Mouse (Mus musculus) ES-E14 (cell line): Measurements from ENCODE around the gene Lrrc8d. TPM values are rescaled to one million over a fixed set of nuclear protein-coding genes. Genes with fewer than 3 reads are reported as not detected.

ENCODE experiments used
- DNase-seq: peaks from one replicate; pipeline ENCODE4 v3.0.0-alpha.2; 2013; ENCODE audit warnings: low read depth, low spot score
- H3K27ac ChIP-seq: 2 replicates; pipeline ENCODE4 v1.5.1; 2012; ENCODE audit warnings: low read depth, mild to moderate bottlenecking, low read length, moderate library complexity, mixed read lengths; ENCODE audit not compliant: poor library complexity, insufficient read depth, severe bottlenecking
- H3K36me3 ChIP-seq: 2 replicates; pipeline ENCODE4 v1.6.1; 2012; ENCODE audit warnings: mild to moderate bottlenecking, low read length, moderate library complexity, mixed read lengths; ENCODE audit not compliant: control insufficient read depth, poor library complexity, insufficient read depth, severe bottlenecking
- H3K4me1 ChIP-seq, 2 experiments: fragments of 150-350 bp in 1 of 2; sonication (generic) in 1 of 2; 2 replicates each; pipeline ENCODE4 v1.6.1; 2012; ENCODE audit warnings: low read length in 2 of 2, mild to moderate bottlenecking in 1 of 2, mixed read lengths in 1 of 2; ENCODE audit not compliant: control insufficient read depth in 2 of 2, insufficient read depth in 2 of 2, poor library complexity in 1 of 2
- H3K4me3 ChIP-seq, 2 experiments: fragments of 150-350 bp in 1 of 2; sonication (generic) in 1 of 2; 2 replicates each; pipeline ENCODE4 v1.5.1; 2012; ENCODE audit warnings: low read length in 2 of 2, low read depth in 1 of 2, mild to moderate bottlenecking in 1 of 2, mixed read lengths in 1 of 2; ENCODE audit not compliant: insufficient read depth in 1 of 2, poor library complexity in 1 of 2, severe bottlenecking in 1 of 2
- H3K9ac ChIP-seq: 2 replicates; pipeline ENCODE4 v1.6.1; 2012; ENCODE audit warnings: low read depth, mild to moderate bottlenecking, low read length, mixed read lengths; ENCODE audit not compliant: poor library complexity, insufficient read depth, severe bottlenecking
- H3K9me3 ChIP-seq: fragments of 150-350 bp; sonication (generic); 2 replicates; pipeline ENCODE4 v1.6.1; 2012; ENCODE audit warnings: low read depth, mild to moderate bottlenecking, low read length; ENCODE audit not compliant: control insufficient read depth, insufficient read depth
- CHD2 ChIP-seq: IDR thresholded peaks from 2 replicates; pipeline ENCODE4 v1.6.1; 2014; ENCODE audit warnings: mild to moderate bottlenecking, low read depth, low read length, inconsistent platforms
- HCFC1 ChIP-seq: IDR thresholded peaks from 2 replicates; pipeline ENCODE4 v1.6.1; 2012; ENCODE audit warnings: low read length, inconsistent platforms, borderline replicate concordance; ENCODE audit not compliant: insufficient read depth
- MAFK ChIP-seq: IDR thresholded peaks from 2 replicates; pipeline ENCODE4 v1.6.1; 2014; ENCODE audit warnings: mild to moderate bottlenecking, low read depth, low read length, inconsistent platforms; ENCODE audit not compliant: insufficient read depth
- ZC3H11A ChIP-seq: IDR thresholded peaks from 2 replicates; pipeline ENCODE4 v1.6.1; 2012; ENCODE audit warnings: low read depth, mild to moderate bottlenecking, inconsistent platforms, low read length, borderline replicate concordance
- ZNF384 ChIP-seq: IDR thresholded peaks from 2 replicates; pipeline ENCODE4 v1.6.1; 2012; ENCODE audit warnings: low read depth, low read length, inconsistent platforms
- in situ Hi-C, 2 experiments: fragments of 600-800 bp; cut with MboI; formaldehyde crosslinking; loops; one replicate each; pipeline ENCODE4 v1.15.1; 2025; ENCODE audit warnings: low sequenced_read_pairs in 2 of 2, inconsistent platforms in 1 of 2; ENCODE audit not compliant: unreplicated experiment in 2 of 2
- total RNA-seq: library from RNA; depleted of rRNA; stranded (reverse); fragments of 300-350 nt; gene quantifications from 2 replicates; pipeline ENCODE4 v1.2.3, GENCODE M21; 2012

Gene Lrrc8d
- total RNA-seq, 1 experiment, result 23.2 TPM

DNA sequence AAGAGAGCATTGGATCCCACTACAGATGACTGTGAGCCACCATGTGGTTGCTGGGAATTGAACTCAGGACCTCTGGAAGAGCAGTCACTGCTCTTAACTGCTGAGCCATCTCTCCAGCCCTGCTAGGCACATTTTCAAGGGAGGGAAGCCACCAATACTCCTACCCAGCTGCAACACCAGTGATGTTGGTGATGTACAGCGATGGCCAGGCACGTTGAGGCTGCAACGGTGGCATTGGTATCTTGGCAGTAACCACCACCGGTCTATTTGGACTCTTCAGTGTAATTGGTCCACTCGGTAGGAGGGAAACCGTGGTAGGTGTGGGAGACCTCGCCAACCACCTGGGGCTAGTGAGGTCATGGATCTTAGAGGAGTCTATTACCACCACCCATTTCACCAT lies 170.0 kb downstream of the Lrrc8d start:
- TF ChIP-seq ZC3H11A, result no peak
- no peak for TF ChIP-seq MAFK
- no peak for TF ChIP-seq HCFC1
- TF ChIP-seq CHD2, result no peak
- TF ChIP-seq ZNF384, result no peak
- no peak overlapping the region for H3K4me3 ChIP-seq
- no peaks in the 10 kb centered on the region for H3K36me3 ChIP-seq
- H3K4me1 ChIP-seq, result no peaks in the 10 kb centered on the region; a peak in 2 of 4 replicates
- no peak overlapping the region for H3K27ac ChIP-seq
- no peak overlapping the region for H3K9ac ChIP-seq
- no peak for DNase-seq
- H3K9me3 ChIP-seq, result no peaks in the 10 kb centered on the region
- in situ Hi-C loops, result loop anchor here (5.0 to 25.0 kb wide), 4 partner anchors 182 to 465 kb away; partner anchors contain the start of gene Lrrc8d (in 1 of the 2)

DNA sequence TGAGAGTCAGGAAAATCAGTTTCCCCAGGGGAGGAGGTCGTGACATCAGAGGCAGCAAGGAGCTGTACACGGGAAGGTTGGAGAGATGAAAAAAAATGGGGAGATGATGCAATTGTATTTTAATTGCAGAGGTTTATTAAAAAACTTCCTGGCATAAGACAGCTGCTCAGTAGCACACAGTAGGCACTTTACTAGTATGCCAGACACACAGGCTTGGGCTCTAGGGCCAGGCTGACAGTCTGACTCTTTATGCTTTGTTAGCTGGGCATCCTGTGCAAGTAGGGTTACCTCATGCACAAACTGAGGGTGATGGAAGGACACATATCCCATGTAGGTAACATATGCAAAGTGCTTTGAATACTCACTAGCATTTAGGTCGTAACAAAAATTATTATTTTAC lies 171.4 kb downstream of the Lrrc8d start:
- no peak overlapping the region for H3K27ac ChIP-seq
- no peak overlapping the region for H3K4me3 ChIP-seq
- TF ChIP-seq HCFC1 (no peak), CHD2 (no peak), ZC3H11A (no peak), ZNF384 (no peak), MAFK (no peak)
- H3K4me1 ChIP-seq, result peaks cover 2 to 3% of the 10 kb centered on the region in 2 experiments; a peak in 3 of 4 replicates
- no peaks in the 10 kb centered on the region for H3K36me3 ChIP-seq
- no peak overlapping the region for H3K9ac ChIP-seq
- no peaks in the 10 kb centered on the region for H3K9me3 ChIP-seq
- in situ Hi-C loops, result loop anchor here (5.0 to 25.0 kb wide), 2 partner anchors 184 kb away; partner anchors contain the start of gene Lrrc8d (in 1 of the 2)
- DNase-seq, result no peak

DNA sequence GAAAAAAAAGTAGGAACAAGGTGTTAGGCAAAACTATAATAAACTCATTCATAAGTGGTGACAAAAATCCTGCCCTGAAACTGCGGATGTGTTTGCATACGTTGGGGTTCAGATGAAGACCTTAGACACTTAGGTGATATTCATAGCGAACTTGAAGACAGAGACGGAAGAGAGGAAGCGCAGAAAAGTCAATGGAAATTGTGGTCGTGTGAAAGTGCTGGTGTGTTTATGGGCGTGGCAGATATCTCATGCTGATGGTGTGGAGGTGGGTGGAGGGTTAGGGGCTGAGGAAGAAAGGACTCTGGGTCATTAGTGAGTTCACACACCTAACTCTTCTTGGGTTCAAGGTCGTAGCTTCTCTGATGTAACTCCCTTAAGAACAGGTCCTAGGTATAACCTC lies 172.4 kb downstream of the Lrrc8d start:
- no peak overlapping the region for H3K4me3 ChIP-seq
- H3K4me1 ChIP-seq, result peaks cover 2 to 3% of the 10 kb centered on the region in 2 experiments; a peak in 3 of 4 replicates
- no peaks in the 10 kb centered on the region for H3K36me3 ChIP-seq
- no peaks in the 10 kb centered on the region for H3K9me3 ChIP-seq
- H3K9ac ChIP-seq, result no peak overlapping the region
- H3K27ac ChIP-seq, result no peak overlapping the region
- in situ Hi-C loops, result loop anchor here (5.0 to 25.0 kb wide), 2 partner anchors 185 kb away; partner anchors contain the start of gene Lrrc8d (in 1 of the 2)
- DNase-seq, result no peak
- TF ChIP-seq ZNF384, result no peak
- no peak for TF ChIP-seq ZC3H11A
- TF ChIP-seq CHD2, result no peak
- no peak for TF ChIP-seq MAFK
- no peak for TF ChIP-seq HCFC1

DNA sequence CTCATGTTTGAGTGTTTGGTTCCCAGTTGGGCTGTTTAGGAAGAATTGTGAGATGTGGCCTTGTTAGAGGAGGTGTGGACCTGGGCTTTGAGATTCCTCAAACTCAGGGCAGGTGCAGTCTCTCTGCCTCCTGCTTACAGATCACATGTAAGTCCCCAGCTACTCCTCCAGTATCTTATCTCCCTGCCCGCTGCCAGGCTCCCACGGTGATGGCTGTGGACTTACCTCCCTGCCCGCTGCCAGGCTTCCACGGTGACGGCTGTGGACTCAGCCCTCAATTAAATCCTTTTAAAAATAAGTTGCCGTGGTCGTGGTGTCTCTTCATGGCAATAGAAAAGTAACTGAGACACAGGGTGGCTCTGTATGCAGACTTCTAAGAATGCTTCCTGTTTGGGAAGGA lies 173.1 kb downstream of the Lrrc8d start:
- no peak overlapping the region for H3K4me3 ChIP-seq
- H3K36me3 ChIP-seq, result no peaks in the 10 kb centered on the region
- no peak overlapping the region for H3K9ac ChIP-seq
- TF ChIP-seq ZNF384, result no peak
- no peak for TF ChIP-seq CHD2
- no peak for TF ChIP-seq MAFK
- no peak for TF ChIP-seq ZC3H11A
- no peak for TF ChIP-seq HCFC1
- in situ Hi-C loops, result loop anchor here (5.0 to 25.0 kb wide), 2 partner anchors 186 kb away; partner anchors contain the start of gene Lrrc8d (in 1 of the 2)
- H3K4me1 ChIP-seq, result peaks cover 3 to 4% of the 10 kb centered on the region in 2 experiments; a peak in 3 of 4 replicates
- no peak for DNase-seq
- H3K9me3 ChIP-seq, result no peaks in the 10 kb centered on the region
- no peak overlapping the region for H3K27ac ChIP-seq

DNA sequence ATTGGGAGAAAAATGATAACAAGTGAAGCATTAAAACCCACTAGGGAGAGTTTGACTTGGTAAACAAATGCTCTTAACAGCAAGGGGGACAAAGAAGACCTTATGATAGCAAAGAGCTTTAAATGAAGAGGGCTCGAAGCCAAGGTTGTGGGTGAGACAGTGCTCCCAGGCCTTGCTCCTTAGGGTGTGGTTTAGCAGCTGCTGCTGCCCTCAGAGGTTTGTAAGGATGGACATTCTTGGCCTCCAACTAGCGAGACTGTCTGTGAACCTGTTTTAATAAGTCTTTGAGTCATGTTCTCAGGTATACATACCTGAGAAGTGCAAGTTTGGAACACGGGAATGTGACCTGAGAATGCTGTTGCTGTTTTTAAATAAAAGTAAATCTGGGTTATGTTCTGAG lies 174.0 kb downstream of the Lrrc8d start:
- no peak overlapping the region for H3K27ac ChIP-seq
- no peak overlapping the region for H3K4me3 ChIP-seq
- no peaks in the 10 kb centered on the region for H3K9me3 ChIP-seq
- H3K36me3 ChIP-seq, result no peaks in the 10 kb centered on the region
- DNase-seq, result no peak
- in situ Hi-C loops, result loop anchor here (5.0 to 25.0 kb wide), 2 partner anchors 186 kb away; partner anchors contain the start of gene Lrrc8d (in 1 of the 2)
- no peak overlapping the region for H3K9ac ChIP-seq
- H3K4me1 ChIP-seq, result peaks cover 3 to 4% of the 10 kb centered on the region in 2 experiments; a peak in 3 of 4 replicates
- TF ChIP-seq MAFK (no peak), ZNF384 (no peak), HCFC1 (no peak), ZC3H11A (no peak), CHD2 (no peak)
